Mouse (Mus musculus) neural tube, embryonic 12.5 days (tissue): ENCODE measurements at regions not wholly inside any gene's neighbourhood (a gene's known extent, or its start where the extent isn't known, plus 50 kb on each side); places are given as distances from the start of the nearest gene placed in this dataset.
"Not testable (repeated sequence)": the region's sequence is repeated elsewhere in the genome, so short reads cannot be mapped to it uniquely, and the experiment has no call there.

Experiments
- ATAC-seq: fragments of 200-750 bp; cut with Nextera tagmentation; 2 replicates; pipeline ENCODE4 v1.8.0; 2017; ENCODE audit warnings: low read depth, mild to moderate bottlenecking, moderate TSS enrichment, moderate library complexity; ENCODE audit not compliant: low FRiP score
- H3K27ac ChIP-seq: fragments of 300-500 bp; sonication (generic); 2 replicates; pipeline ENCODE4 v1.5.1; 2016
- H3K27me3 ChIP-seq: fragments of 300-500 bp; sonication (generic); replicated peaks from 2 replicates; pipeline ENCODE4 v1.6.1; 2016; ENCODE audit warnings: mild to moderate bottlenecking
- H3K36me3 ChIP-seq: fragments of 300-500 bp; sonication (generic); 2 replicates; pipeline ENCODE4 v1.6.1; 2016; ENCODE audit warnings: mild to moderate bottlenecking
- H3K4me1 ChIP-seq: fragments of 300-500 bp; sonication (generic); 2 replicates; pipeline ENCODE4 v1.6.1; 2016
- H3K4me2 ChIP-seq: fragments of 300-500 bp; sonication (generic); replicated peaks from 2 replicates; pipeline ENCODE4 v1.6.1; 2016; ENCODE audit warnings: mild to moderate bottlenecking
- H3K4me3 ChIP-seq: fragments of 300-500 bp; sonication (generic); 2 replicates; pipeline ENCODE4 v1.5.1; 2016
- H3K9ac ChIP-seq: fragments of 300-500 bp; sonication (generic); 2 replicates; pipeline ENCODE4 v1.6.1; 2016; ENCODE audit warnings: mild to moderate bottlenecking
- H3K9me3 ChIP-seq: fragments of 300-500 bp; sonication (generic); 2 replicates; pipeline ENCODE4 v1.6.1; 2016; ENCODE audit warnings: mild to moderate bottlenecking
- WGBS: fragments of 180-500 bp; shearing (Covaris S2); methylation state at CpG from one replicate; pipeline ENCODE4 v1.1.7; 2016; 5-methylcytosine and 5-hydroxymethylcytosine counted together

DNA sequence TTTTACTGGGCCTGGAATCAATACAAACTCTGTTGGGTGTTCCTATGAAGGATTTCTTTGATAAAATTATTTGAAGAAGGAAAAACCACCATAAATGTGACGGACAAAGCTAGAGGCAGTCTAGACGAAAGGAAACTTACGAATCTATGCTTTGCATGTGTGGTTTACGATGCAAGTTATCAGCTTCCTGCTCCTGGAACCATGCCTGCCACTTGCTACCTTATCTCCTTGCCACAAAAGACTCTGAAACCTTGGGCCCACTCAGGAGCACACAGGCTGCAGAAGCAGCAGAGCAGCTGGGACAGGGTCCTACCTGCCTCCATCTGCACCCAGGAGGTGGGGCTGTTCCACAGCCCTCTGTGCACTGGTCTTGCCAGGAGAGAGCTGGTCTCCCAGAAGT is 287.5 kb downstream of the Arl6ip6 start:
- not testable (repeated sequence) for H3K4me1 ChIP-seq, H3K36me3 ChIP-seq, H3K4me3 ChIP-seq, H3K27me3 ChIP-seq, H3K4me2 ChIP-seq, H3K9ac ChIP-seq, H3K9me3 ChIP-seq, H3K27ac ChIP-seq, ATAC-seq
- 88% methylated on average over 4 of the region's 4 CpGs for WGBS

DNA sequence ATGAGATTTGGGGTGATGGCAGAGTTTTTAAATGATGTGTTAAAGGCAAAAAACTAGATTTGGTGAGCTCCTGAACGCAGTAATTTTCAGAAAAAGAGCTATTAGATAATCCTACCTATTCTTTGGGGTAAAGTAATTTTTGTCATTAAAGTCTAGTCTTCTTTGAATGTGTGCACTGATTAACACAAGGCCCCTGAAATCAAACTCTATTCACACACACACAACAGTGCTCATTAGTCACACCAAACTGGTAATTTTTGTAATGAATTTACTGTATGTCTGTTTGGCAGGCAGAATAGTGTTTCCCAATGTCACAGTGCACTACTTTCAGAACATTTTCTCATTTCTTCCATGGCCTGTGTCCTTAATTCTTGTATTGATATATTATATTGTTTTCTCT is 296.8 kb downstream of the Arl6ip6 start:
- no peak overlapping the region for H3K4me2 ChIP-seq
- no peak for ATAC-seq
- H3K9me3 ChIP-seq = no peaks in the 10 kb centered on the region
- H3K27me3 ChIP-seq = no peaks in the 10 kb centered on the region
- H3K9ac ChIP-seq = no peak overlapping the region
- no peaks in the 10 kb centered on the region for H3K36me3 ChIP-seq
- H3K4me3 ChIP-seq = no peak overlapping the region
- H3K27ac ChIP-seq = no peak overlapping the region
- no peaks in the 10 kb centered on the region for H3K4me1 ChIP-seq
- WGBS = 88% methylated on average over 1 of the region's 1 CpGs

DNA sequence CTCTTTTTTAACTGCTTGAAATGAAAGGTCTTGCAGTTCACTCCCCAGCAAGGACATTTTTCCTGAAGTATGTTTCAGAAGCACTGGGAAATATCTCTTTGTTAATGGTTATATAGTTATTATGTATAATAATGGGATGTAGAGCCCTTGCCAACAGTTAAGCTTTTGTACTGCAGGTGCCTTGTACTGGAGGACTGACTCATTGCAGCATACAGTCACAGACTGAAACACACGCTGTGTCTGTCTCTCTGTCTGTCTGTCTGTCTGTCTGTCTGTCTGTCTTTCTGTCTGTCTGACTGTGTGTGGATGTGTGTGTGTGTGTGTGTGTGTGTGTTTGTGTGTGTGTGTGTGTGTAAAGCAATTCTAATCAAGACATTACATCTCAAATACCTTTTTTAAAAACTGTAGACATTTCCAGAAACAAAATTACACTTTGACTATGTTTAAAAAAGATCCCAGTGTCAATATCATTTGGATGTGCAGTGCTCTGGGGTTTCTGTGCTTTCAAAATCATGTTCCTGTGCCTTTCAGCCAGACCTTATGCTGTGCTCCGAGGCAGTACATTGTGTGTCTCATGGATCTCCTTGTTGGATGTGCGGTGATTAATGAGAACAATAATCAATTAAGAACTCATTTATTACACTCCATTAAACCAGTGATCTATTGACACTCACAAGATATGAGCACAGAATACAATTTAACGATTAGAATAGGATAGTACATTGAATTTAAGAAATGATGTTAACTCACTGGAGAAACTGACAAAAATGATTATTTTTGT is 299.5 kb downstream of the Arl6ip6 start:
- peak; percentile 62; the same call in 1 of the 2 replicates for ATAC-seq
- Histone ChIP-seq H3K9me3 (no peaks in the 10 kb centered on the region), H3K36me3 (no peaks in the 10 kb centered on the region), H3K9ac (no peak overlapping the region), H3K4me2 (no peak overlapping the region), H3K4me3 (no peak overlapping the region), H3K27ac (no peak overlapping the region), H3K27me3 (no peaks in the 10 kb centered on the region), H3K4me1 (no peaks in the 10 kb centered on the region)
- 60% methylated on average over 4 of the region's 4 CpGs for WGBS

GRCm38 (mm10) chr2:53492788-53493187 is 301.3 kb downstream of the Arl6ip6 start:
- H3K36me3 ChIP-seq = no peaks in the 10 kb centered on the region
- no peak overlapping the region for H3K9ac ChIP-seq
- H3K27me3 ChIP-seq = no peaks in the 10 kb centered on the region
- H3K27ac ChIP-seq = no peak overlapping the region
- 69% methylated on average over 2 of the region's 2 CpGs for WGBS
- H3K4me2 ChIP-seq = no peak overlapping the region
- no peaks in the 10 kb centered on the region for H3K9me3 ChIP-seq
- ATAC-seq = 0 out of 2 replicates have a peak, but pooled peaks have one; percentile 22
- H3K4me1 ChIP-seq = no peaks in the 10 kb centered on the region
- H3K4me3 ChIP-seq = no peak overlapping the region

DNA sequence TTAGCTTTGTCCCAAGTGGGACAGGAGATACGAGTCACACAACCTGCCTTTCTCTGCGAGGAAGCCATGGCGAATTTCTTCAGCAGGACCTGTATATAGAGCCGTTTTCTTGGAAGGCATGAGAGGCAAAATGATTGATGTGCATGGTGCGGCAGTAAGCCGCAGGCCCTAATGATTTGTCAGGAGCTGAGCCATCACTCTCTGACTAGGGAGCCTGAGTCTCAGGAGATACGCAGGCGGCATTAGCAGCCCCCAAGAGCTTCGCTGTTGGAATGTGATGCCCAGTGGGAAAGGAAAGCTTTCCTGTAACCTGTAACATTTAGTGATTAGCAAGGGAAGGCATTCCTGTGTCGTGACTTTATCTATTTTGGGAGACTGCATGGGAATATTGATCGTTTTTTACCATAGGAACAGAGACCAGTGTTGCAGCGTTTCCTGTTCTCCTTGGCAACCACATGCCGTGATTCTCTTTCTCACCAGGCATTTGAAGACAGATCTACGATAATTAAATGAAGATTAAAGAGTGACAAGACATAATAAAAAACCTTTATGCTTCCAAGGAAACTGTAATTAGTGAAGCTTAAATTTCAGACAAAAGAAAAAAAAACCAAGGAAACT is 310.2 kb downstream of the Arl6ip6 start:
- WGBS = 40% methylated on average over 14 of the region's 14 CpGs
- no peak overlapping the region for H3K27ac ChIP-seq
- H3K36me3 ChIP-seq = no peaks in the 10 kb centered on the region
- H3K9ac ChIP-seq = no peak overlapping the region
- peak overlapping the region; percentile 40 for H3K4me2 ChIP-seq
- H3K9me3 ChIP-seq = no peaks in the 10 kb centered on the region
- peak; percentile 82; the same call in 1 of the 2 replicates for ATAC-seq
- H3K4me1 ChIP-seq = peaks cover 3% of the 10 kb centered on the region; the same call in 1 of the 2 replicates
- no peaks in the 10 kb centered on the region for H3K27me3 ChIP-seq
- H3K4me3 ChIP-seq = no peak overlapping the region

GRCm38 (mm10) chr2:53502275-53502667 is 310.7 kb downstream of the Arl6ip6 start:
- Histone ChIP-seq H3K27ac (no peak overlapping the region), H3K4me2 (no peak overlapping the region), H3K36me3 (no peaks in the 10 kb centered on the region), H3K27me3 (no peaks in the 10 kb centered on the region), H3K9ac (no peak overlapping the region), H3K4me1 (peaks cover 3% of the 10 kb centered on the region; the same call in 1 of the 2 replicates), H3K9me3 (no peaks in the 10 kb centered on the region), H3K4me3 (no peak overlapping the region)
- ATAC-seq = no peak
- WGBS = 61% methylated on average over 4 of the region's 4 CpGs

- ATAC-seq = no peak
- WGBS = 91% methylated on average over 2 of the region's 2 CpGs
- Histone ChIP-seq H3K9me3 (no peaks in the 10 kb centered on the region), H3K9ac (no peak overlapping the region), H3K4me1 (no peaks in the 10 kb centered on the region), H3K4me2 (no peak overlapping the region), H3K36me3 (no peaks in the 10 kb centered on the region), H3K27ac (no peak overlapping the region), H3K4me3 (no peak overlapping the region), H3K27me3 (no peaks in the 10 kb centered on the region)
Observed at GRCm38 (mm10) chr2:53542097-53542496, 350.6 kb downstream of the Arl6ip6 start.

- H3K27ac ChIP-seq = no peak overlapping the region
- ATAC-seq = no peak
- H3K4me1 ChIP-seq = no peaks in the 10 kb centered on the region
- no peaks in the 10 kb centered on the region for H3K36me3 ChIP-seq
- 31% methylated on average over 1 of the region's 1 CpGs for WGBS
- no peak overlapping the region for H3K4me3 ChIP-seq
- H3K4me2 ChIP-seq = no peak overlapping the region
- H3K27me3 ChIP-seq = no peaks in the 10 kb centered on the region
- no peak overlapping the region for H3K9ac ChIP-seq
- no peaks in the 10 kb centered on the region for H3K9me3 ChIP-seq
Observed at GRCm38 (mm10) chr2:53574007-53574406, 382.5 kb downstream of the Arl6ip6 start.

GRCm38 (mm10) chr2:53605829-53606228 is 414.3 kb downstream of the Arl6ip6 start:
- Histone ChIP-seq H3K4me1 (no peaks in the 10 kb centered on the region), H3K27ac (no peak overlapping the region), H3K4me2 (no peak overlapping the region), H3K9ac (no peak overlapping the region), H3K27me3 (no peaks in the 10 kb centered on the region), H3K36me3 (no peaks in the 10 kb centered on the region), H3K9me3 (no peaks in the 10 kb centered on the region), H3K4me3 (no peak overlapping the region)
- ATAC-seq = no peak
- WGBS = 64% methylated on average over 2 of the region's 2 CpGs

- Histone ChIP-seq H3K9ac (no peak overlapping the region), H3K27ac (no peak overlapping the region), H3K4me1 (no peaks in the 10 kb centered on the region), H3K27me3 (no peaks in the 10 kb centered on the region), H3K9me3 (no peaks in the 10 kb centered on the region), H3K36me3 (no peaks in the 10 kb centered on the region), H3K4me2 (no peak overlapping the region), H3K4me3 (no peak overlapping the region)
- no peak for ATAC-seq
- 92% methylated on average over 3 of the region's 3 CpGs for WGBS
Observed at GRCm38 (mm10) chr2:53619681-53620080, 428.2 kb downstream of the Arl6ip6 start.

GRCm38 (mm10) chr2:53632816-53633474 is 441.4 kb downstream of the Arl6ip6 start:
- 73% methylated on average over 19 of the region's 19 CpGs for WGBS
- H3K4me1 ChIP-seq, H3K27ac ChIP-seq, H3K9me3 ChIP-seq, H3K27me3 ChIP-seq, H3K4me3 ChIP-seq, H3K4me2 ChIP-seq, ATAC-seq, H3K9ac ChIP-seq, H3K36me3 ChIP-seq: not testable (repeated sequence)

- Histone ChIP-seq H3K27me3 (no peaks in the 10 kb centered on the region), H3K4me1 (no peaks in the 10 kb centered on the region), H3K9me3 (no peaks in the 10 kb centered on the region), H3K4me3 (no peak overlapping the region), H3K4me2 (no peak overlapping the region), H3K9ac (no peak overlapping the region), H3K36me3 (no peaks in the 10 kb centered on the region), H3K27ac (no peak overlapping the region)
- WGBS = 80% methylated on average over 6 of the region's 6 CpGs
- no peak for ATAC-seq
Observed at GRCm38 (mm10) chr2:53668599-53669372, 416.6 kb downstream of the Rprm start.
